Mouse (Mus musculus): Measurements from ENCODE around the gene Ulk1. TPM values are rescaled to one million over a fixed set of nuclear protein-coding genes. Genes with fewer than 3 reads are reported as not detected.
"Not testable (repeated sequence)": the region's sequence is repeated elsewhere in the genome, so short reads cannot be mapped to it uniquely, and the experiment has no call there.

The Ulk1 gene
- total and polyA plus RNA-seq, 2 experiments from 2014 or later, result 21.1 to 69.8 TPM

GRCm38 (mm10) chr5:110778263-110778662 lies 31.6 kb downstream of the Ulk1 start:
- no peak overlapping the region for H3K4me3 ChIP-seq (ENCODE audit: low read depth, low read length)
- ATAC-seq (ENCODE audit: low FRiP score) (no peak), DNase-seq (ENCODE audit: low spot score) (no peak)
- WGBS, result 87% methylated on average over 12 of the region's 12 CpGs
- H3K4me1 ChIP-seq (ENCODE audit: insufficient read depth, low read length), result no peaks in the 10 kb centered on the region; the same call in 1 of the 2 replicates
- H3K27me3 ChIP-seq (ENCODE audit: insufficient read depth, low read length), result no peaks in the 10 kb centered on the region
- TF ChIP-seq CTCF (IDR thresholded peaks at IDR 0.05), result no peak
- no peaks in the 10 kb centered on the region for H3K9me3 ChIP-seq (ENCODE audit: low read length)
- H3K36me3 ChIP-seq (ENCODE audit: insufficient read depth, low read length), result peaks cover 25% of the 10 kb centered on the region
- H3K27ac ChIP-seq (ENCODE audit: low read depth, low read length), result no peak overlapping the region
- H3K9ac ChIP-seq (replicated peaks; ENCODE audit: low read length, poor library complexity, severe bottlenecking), result no peak overlapping the region
- no peak overlapping the region for H3K4me2 ChIP-seq (ENCODE audit: low read depth, low read length, poor library complexity, severe bottlenecking)

DNA sequence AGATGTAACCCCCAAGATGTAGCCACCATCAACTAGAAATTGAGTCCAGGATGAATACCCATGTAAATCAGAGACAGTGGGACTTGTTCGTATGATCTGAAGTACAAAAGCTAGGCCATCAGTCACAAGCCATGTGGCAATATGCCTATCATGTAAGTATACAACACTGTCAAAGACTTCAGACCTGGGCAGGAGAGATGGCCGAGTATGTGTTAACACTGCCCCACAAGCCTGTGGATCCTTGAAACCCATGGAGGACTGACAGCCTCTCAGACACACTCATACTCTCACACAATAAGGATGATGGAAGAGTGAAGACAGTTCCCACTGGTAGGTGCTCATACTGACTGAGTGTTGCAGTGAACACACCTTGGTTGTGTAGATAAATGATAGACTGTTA lies 33.8 kb downstream of the Ulk1 start:
- DNase-seq (ENCODE audit: low spot score) (no peak), ATAC-seq (ENCODE audit: low FRiP score) (no peak)
- H3K4me3 ChIP-seq (ENCODE audit: low read depth, low read length), result no peak overlapping the region

GRCm38 (mm10) chr5:110774511-110774910 lies 35.4 kb downstream of the Ulk1 start:
- no peak overlapping the region for H3K4me2 ChIP-seq (ENCODE audit: low read depth, low read length, poor library complexity, severe bottlenecking)
- WGBS, result 95% methylated on average over 11 of the region's 11 CpGs
- TF ChIP-seq CTCF (IDR thresholded peaks at IDR 0.05), result no peak
- ATAC-seq (ENCODE audit: low FRiP score) (no peak), DNase-seq (ENCODE audit: low spot score) (no peak)
- H3K27ac ChIP-seq (ENCODE audit: low read depth, low read length), result no peak overlapping the region
- no peaks in the 10 kb centered on the region for H3K27me3 ChIP-seq (ENCODE audit: insufficient read depth, low read length)
- H3K4me3 ChIP-seq (ENCODE audit: low read depth, low read length), result no peak overlapping the region
- no peaks in the 10 kb centered on the region for H3K9me3 ChIP-seq (ENCODE audit: low read length)
- H3K4me1 ChIP-seq (ENCODE audit: insufficient read depth, low read length), result no peaks in the 10 kb centered on the region; the same call in 1 of the 2 replicates
- peaks cover 28% of the 10 kb centered on the region for H3K36me3 ChIP-seq (ENCODE audit: insufficient read depth, low read length)
- H3K9ac ChIP-seq (replicated peaks; ENCODE audit: low read length, poor library complexity, severe bottlenecking), result no peak overlapping the region

More for the DNA sequence above, 33.8 kb downstream of the Ulk1 start:
- WGBS, result 96% methylated on average over 2 of the region's 2 CpGs
- no peak overlapping the region for H3K4me2 ChIP-seq (ENCODE audit: low read depth, low read length, poor library complexity, severe bottlenecking)
- peaks cover 28% of the 10 kb centered on the region for H3K36me3 ChIP-seq (ENCODE audit: insufficient read depth, low read length)
- no peaks in the 10 kb centered on the region for H3K9me3 ChIP-seq (ENCODE audit: low read length)
- no peak overlapping the region for H3K9ac ChIP-seq (replicated peaks; ENCODE audit: low read length, poor library complexity, severe bottlenecking)
- TF ChIP-seq CTCF (IDR thresholded peaks at IDR 0.05), result no peak
- H3K4me1 ChIP-seq (ENCODE audit: insufficient read depth, low read length), result no peaks in the 10 kb centered on the region; the same call in 1 of the 2 replicates
- no peak overlapping the region for H3K27ac ChIP-seq (ENCODE audit: low read depth, low read length)
- H3K27me3 ChIP-seq (ENCODE audit: insufficient read depth, low read length), result no peaks in the 10 kb centered on the region

GRCm38 (mm10) chr5:110772945-110773344 lies 37.0 kb downstream of the Ulk1 start:
- H3K4me2 ChIP-seq (ENCODE audit: low read depth, low read length, poor library complexity, severe bottlenecking); H3K27me3 ChIP-seq (ENCODE audit: insufficient read depth, low read length); H3K27ac ChIP-seq (ENCODE audit: low read depth, low read length); H3K9ac ChIP-seq (replicated peaks; ENCODE audit: low read length, poor library complexity, severe bottlenecking); ATAC-seq (ENCODE audit: low FRiP score); DNase-seq (ENCODE audit: low spot score); H3K9me3 ChIP-seq (ENCODE audit: low read length); H3K4me1 ChIP-seq (ENCODE audit: insufficient read depth, low read length); H3K4me3 ChIP-seq (ENCODE audit: low read depth, low read length): not testable (repeated sequence)
- peaks cover 25% of the 10 kb centered on the region for H3K36me3 ChIP-seq (ENCODE audit: insufficient read depth, low read length)
- 93% methylated on average over 10 of the region's 10 CpGs for WGBS

GRCm38 (mm10) chr5:110770448-110771158 lies 39.3 kb downstream of the Ulk1 start, which contains the start of gene Ep400:
Gene Ep400 (minus strand): TSS chr5:110770717.
- peak within 1 kb of the TSS; percentile 94 for H3K9ac ChIP-seq (replicated peaks; ENCODE audit: low read length, poor library complexity, severe bottlenecking)
- WGBS, result 1% methylated on average over 82 of the region's 83 CpGs
- H3K27me3 ChIP-seq (ENCODE audit: insufficient read depth, low read length), result no peaks in the 10 kb centered on the region
- peaks cover 6% of the 10 kb centered on the region for H3K4me1 ChIP-seq (ENCODE audit: insufficient read depth, low read length)
- peak within 1 kb of the TSS; percentile 95 for H3K4me3 ChIP-seq (ENCODE audit: low read depth, low read length)
- peaks cover 19% of the 10 kb centered on the region for H3K36me3 ChIP-seq (ENCODE audit: insufficient read depth, low read length)
- ATAC-seq (ENCODE audit: low FRiP score) (peak; percentile 98), DNase-seq (ENCODE audit: low spot score) (peak; percentile 100)
- no peaks in the 10 kb centered on the region for H3K9me3 ChIP-seq (ENCODE audit: low read length)
- peak within 1 kb of the TSS; percentile 96 for H3K27ac ChIP-seq (ENCODE audit: low read depth, low read length)
- TF ChIP-seq CTCF (IDR thresholded peaks at IDR 0.05), result peak; percentile 77
- peak within 1 kb of the TSS; percentile 60 for H3K4me2 ChIP-seq (ENCODE audit: low read depth, low read length, poor library complexity, severe bottlenecking)

- H3K9ac ChIP-seq (replicated peaks; ENCODE audit: low read length, poor library complexity, severe bottlenecking), result peak overlapping the region; percentile 94
- peak overlapping the region; percentile 60 for H3K4me2 ChIP-seq (ENCODE audit: low read depth, low read length, poor library complexity, severe bottlenecking)
- DNase-seq (ENCODE audit: low spot score) (peak; percentile 59), ATAC-seq (ENCODE audit: low FRiP score) (peak; percentile 64)
- WGBS, result 1% methylated on average over 43 of the region's 58 CpGs
- H3K36me3 ChIP-seq (ENCODE audit: insufficient read depth, low read length), result peaks cover 15% of the 10 kb centered on the region
- H3K4me1 ChIP-seq (ENCODE audit: insufficient read depth, low read length), result peaks cover 6% of the 10 kb centered on the region
- H3K27ac ChIP-seq (ENCODE audit: low read depth, low read length), result peak overlapping the region; percentile 96
- TF ChIP-seq CTCF (IDR thresholded peaks at IDR 0.05), result no peak
- no peaks in the 10 kb centered on the region for H3K27me3 ChIP-seq (ENCODE audit: insufficient read depth, low read length)
- H3K9me3 ChIP-seq (ENCODE audit: low read length), result no peaks in the 10 kb centered on the region
- peak overlapping the region; percentile 95 for H3K4me3 ChIP-seq (ENCODE audit: low read depth, low read length)
Measured at GRCm38 (mm10) chr5:110770031-110770445, 39.9 kb downstream of the Ulk1 start.

Measured in midbrain, postnatal 0 days (tissue).